Mouse (Mus musculus) liver, postnatal 0 days (tissue): Measurements from ENCODE around the gene Il17c. TPM values are rescaled to one million over a fixed set of nuclear protein-coding genes. Genes with fewer than 3 reads are reported as not detected.

Experiments used
- ATAC-seq: fragments of 200-750 bp; cut with Nextera tagmentation; 2 replicates; pipeline ENCODE4 v1.8.0; 2017; ENCODE audit warnings: mild to moderate bottlenecking, moderate library complexity
- DNase-seq: peaks from one replicate; pipeline ENCODE4 v3.0.0-alpha.2; 2016
- H3K27ac ChIP-seq: fragments of 300-500 bp; sonication (generic); 2 replicates; pipeline ENCODE4 v1.5.1; 2014; ENCODE audit warnings: antibody characterized with exemption, moderate library complexity, mild to moderate bottlenecking, low read depth
- H3K27me3 ChIP-seq: fragments of 300-500 bp; sonication (generic); 2 replicates; pipeline ENCODE4 v1.6.1; 2014; ENCODE audit warnings: low read length, control low read depth, mixed read lengths; ENCODE audit not compliant: insufficient read depth
- H3K36me3 ChIP-seq: fragments of 300-500 bp; sonication (generic); replicated peaks from 2 replicates; pipeline ENCODE4 v1.6.1; 2014; ENCODE audit warnings: mild to moderate bottlenecking, control low read depth, low read length, moderate library complexity, mixed read lengths; ENCODE audit not compliant: insufficient read depth
- H3K4me1 ChIP-seq: fragments of 300-500 bp; sonication (generic); 2 replicates; pipeline ENCODE4 v1.6.1; 2014; ENCODE audit warnings: antibody characterized with exemption, mild to moderate bottlenecking, control low read depth; ENCODE audit not compliant: insufficient read depth
- H3K4me2 ChIP-seq: fragments of 300-500 bp; sonication (generic); 2 replicates; pipeline ENCODE4 v1.6.1; 2014; ENCODE audit warnings: low read depth, mild to moderate bottlenecking, low read length, moderate library complexity, mixed read lengths
- H3K4me3 ChIP-seq: fragments of 300-500 bp; sonication (generic); 2 replicates; pipeline ENCODE4 v1.5.1; 2014; ENCODE audit warnings: low read depth, low read length
- H3K9ac ChIP-seq: fragments of 300-500 bp; sonication (generic); replicated peaks from 2 replicates; pipeline ENCODE4 v1.6.1; 2014; ENCODE audit warnings: mild to moderate bottlenecking, moderate library complexity
- H3K9me3 ChIP-seq: fragments of 300-500 bp; sonication (generic); 2 replicates; pipeline ENCODE4 v1.6.1; 2016; ENCODE audit warnings: mild to moderate bottlenecking, control low read depth, low read length, mixed read lengths
- CTCF ChIP-seq: sonication (generic); IDR thresholded peaks from 2 replicates; pipeline ENCODE4 v1.5.1; 2016; ENCODE audit warnings: antibody characterized with exemption, low read depth
- EP300 ChIP-seq: IDR thresholded peaks from 2 replicates; pipeline ENCODE4 v1.6.1; 2016; ENCODE audit warnings: antibody characterized with exemption, low read depth, mild to moderate bottlenecking
- WGBS: fragments of 180-500 bp; shearing (Covaris S2); extraction: QIAGEN DNeasy Blood & Tissue Kit; methylation state at CpG from one replicate; pipeline ENCODE4 v1.1.7; 2014; ENCODE audit not compliant: insufficient replicate concordance; 5-methylcytosine and 5-hydroxymethylcytosine counted together
- polyA plus RNA-seq: library from polyadenylated mRNA; unstranded; fragments of >200 nt; fragmentation: Nextera tagmentation; extraction: Ambion mirVana; gene quantifications from 2 replicates; pipeline ENCODE4 v1.2.1, GENCODE M21; 2015

Il17c gene
- not detected in 2 replicates for polyA plus RNA-seq

- H3K27me3 ChIP-seq = no peaks in the 10 kb centered on the region
- DNase-seq = no peak
- no peak within 1 kb of the TSS for H3K4me2 ChIP-seq
- no peaks in the 10 kb centered on the region for H3K9me3 ChIP-seq
- H3K27ac ChIP-seq = no peak within 1 kb of the TSS
- no peaks in the 10 kb centered on the region for H3K4me1 ChIP-seq
- H3K4me3 ChIP-seq = no peak within 1 kb of the TSS
- TF ChIP-seq CTCF (no peak), EP300 (no peak)
- H3K36me3 ChIP-seq = peaks cover 22% of the 10 kb centered on the region; the same call in 1 of the 2 replicates
- WGBS = 75% methylated on average over 14 of the region's 14 CpGs
- no peak for ATAC-seq
- no peak within 1 kb of the TSS for H3K9ac ChIP-seq
These were observed at the start of gene Il17c for GRCm38 (mm10) chr8:122421376-122422070. Gene Il17c, plus strand, starts transcription at chr8:122422020.

- no peak overlapping the region; the same call in 1 of the 2 replicates for H3K27ac ChIP-seq
- H3K4me3 ChIP-seq = peak overlapping the region; percentile 97; the same call in 1 of the 2 replicates
These were observed 46.5 kb upstream of the Il17c start for GRCm38 (mm10) chr8:122375320-122375719.

GRCm38 (mm10) chr8:122375751-122376364, 46.0 kb upstream of the Il17c start:
- DNase-seq = no peak
- H3K9me3 ChIP-seq = no peaks in the 10 kb centered on the region
- TF ChIP-seq EP300 = no peak
- no peak for TF ChIP-seq CTCF
- ATAC-seq = peak; percentile 2; the same call in 1 of the 2 replicates
- H3K4me1 ChIP-seq = peaks cover 17% of the 10 kb centered on the region
- WGBS = 18% methylated on average over 13 of the region's 13 CpGs
- H3K36me3 ChIP-seq = peaks cover 8% of the 10 kb centered on the region
- peak overlapping the region; percentile 65 for H3K9ac ChIP-seq
- peak overlapping the region; percentile 97 for H3K4me3 ChIP-seq
- peak overlapping the region; percentile 80 for H3K27ac ChIP-seq
- no peaks in the 10 kb centered on the region for H3K27me3 ChIP-seq
- peak overlapping the region; percentile 81 for H3K4me2 ChIP-seq

More at GRCm38 (mm10) chr8:122375320-122375719, 46.5 kb upstream of the Il17c start:
- Histone ChIP-seq H3K36me3 (peaks cover 8% of the 10 kb centered on the region), H3K9me3 (no peaks in the 10 kb centered on the region), H3K4me1 (peaks cover 17% of the 10 kb centered on the region), H3K4me2 (peak overlapping the region; percentile 81), H3K27me3 (no peaks in the 10 kb centered on the region), H3K9ac (no peak overlapping the region)
- no peak for DNase-seq
- WGBS = 85% methylated on average over 7 of the region's 7 CpGs
- TF ChIP-seq EP300 (no peak), CTCF (no peak)
- no peak for ATAC-seq

GRCm38 (mm10) chr8:122376365-122377231, 45.2 kb upstream of the Il17c start, which contains the start of gene Zc3h18:
Gene Zc3h18, plus strand, starts transcription at chr8:122376609.
- DNase-seq (peak; percentile 100), ATAC-seq (peak; percentile 95)
- Histone ChIP-seq H3K9ac (peak within 1 kb of the TSS; percentile 84), H3K27ac (peak within 1 kb of the TSS; percentile 99), H3K4me1 (peaks cover 17% of the 10 kb centered on the region), H3K4me3 (peak within 1 kb of the TSS; percentile 97), H3K4me2 (peak within 1 kb of the TSS; percentile 82), H3K9me3 (no peaks in the 10 kb centered on the region), H3K27me3 (no peaks in the 10 kb centered on the region), H3K36me3 (peaks cover 8% of the 10 kb centered on the region)
- TF ChIP-seq CTCF (peak; percentile 76), EP300 (no peak)
- under 1% methylated on average over 72 of the region's 107 CpGs for WGBS

GRCm38 (mm10) chr8:122383039-122383438, 38.8 kb upstream of the Il17c start:
- H3K27ac ChIP-seq = no peak overlapping the region
- no peak overlapping the region for H3K4me3 ChIP-seq
- ATAC-seq = peak; percentile 60
- peaks cover 6% of the 10 kb centered on the region; the same call in 1 of the 2 replicates for H3K4me1 ChIP-seq
- no peaks in the 10 kb centered on the region for H3K9me3 ChIP-seq
- no peak overlapping the region for H3K9ac ChIP-seq
- DNase-seq = no peak
- H3K27me3 ChIP-seq = no peaks in the 10 kb centered on the region
- peaks cover 48% of the 10 kb centered on the region for H3K36me3 ChIP-seq
- no peak for TF ChIP-seq EP300
- no peak for TF ChIP-seq CTCF
- 73% methylated on average over 4 of the region's 4 CpGs for WGBS
- H3K4me2 ChIP-seq = no peak overlapping the region
